Mouse (Mus musculus): ENCODE measurements at regions not wholly inside any gene's neighbourhood (a gene's known extent, or its start where the extent isn't known, plus 50 kb on each side); places are given as distances from the start of the nearest gene placed in this dataset.

DNA sequence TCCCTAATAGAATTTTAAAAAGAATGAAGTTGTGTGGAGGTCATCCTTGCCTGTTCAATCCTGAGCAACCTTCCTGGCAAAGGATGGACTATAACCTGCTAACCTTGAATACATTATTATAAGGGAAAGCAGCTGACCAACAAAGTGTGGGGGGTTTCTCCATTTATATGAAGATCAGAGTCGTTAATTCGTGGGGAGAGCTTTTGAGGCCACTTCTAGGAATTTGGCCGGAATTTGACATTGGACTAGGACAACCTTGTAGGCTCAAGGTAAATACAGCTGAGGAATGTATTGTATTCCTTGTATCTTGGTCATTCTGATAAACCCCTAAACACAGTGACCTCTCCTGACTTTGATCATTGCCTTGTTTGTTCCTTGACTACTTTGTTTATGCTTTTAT, 56.9 kb downstream of the Klf4 start:
- in situ Hi-C loops (cut with MboI, MseI) = no loop called here

DNA sequence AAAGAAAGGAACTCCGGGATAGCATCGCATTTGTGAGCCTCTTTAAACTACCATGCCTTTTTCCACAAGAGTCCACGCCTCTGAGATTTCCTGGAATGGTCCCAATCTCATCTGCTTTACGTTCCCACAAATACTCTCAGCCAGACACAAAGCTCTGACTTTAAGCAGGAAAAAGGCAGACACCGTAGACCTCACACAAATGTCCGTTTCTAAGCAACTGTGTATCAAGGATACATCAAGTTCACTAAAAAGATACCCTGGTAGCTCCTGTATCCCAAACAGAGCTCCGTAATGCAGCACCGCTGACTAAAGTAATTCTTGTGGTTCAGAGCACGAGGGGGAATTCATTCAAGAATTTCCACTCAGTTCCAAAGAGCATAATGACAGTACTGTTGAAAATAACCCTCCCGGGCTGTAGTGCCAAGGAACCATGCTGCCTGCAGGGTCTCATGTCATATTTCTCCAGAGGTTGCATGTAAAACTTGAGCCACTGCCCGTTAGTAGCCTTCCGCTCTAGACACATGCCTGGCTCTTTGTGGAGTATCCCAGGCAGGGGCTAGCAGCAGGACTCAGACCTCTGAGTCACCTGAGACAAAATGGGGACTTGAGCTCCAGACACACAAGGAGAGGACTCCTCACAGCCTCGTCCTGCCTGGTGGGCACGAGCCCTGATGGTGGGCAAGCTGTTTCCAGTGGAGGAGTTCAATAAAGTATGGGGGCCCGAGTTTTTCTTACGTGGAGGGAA, 58.0 kb downstream of the Klf4 start:
- in situ Hi-C loops (cut with MboI, MseI) = loop anchor here (25.0 kb wide), 1 partner anchor 537 kb away; the partner anchor contains the start of gene Zfp462

DNA sequence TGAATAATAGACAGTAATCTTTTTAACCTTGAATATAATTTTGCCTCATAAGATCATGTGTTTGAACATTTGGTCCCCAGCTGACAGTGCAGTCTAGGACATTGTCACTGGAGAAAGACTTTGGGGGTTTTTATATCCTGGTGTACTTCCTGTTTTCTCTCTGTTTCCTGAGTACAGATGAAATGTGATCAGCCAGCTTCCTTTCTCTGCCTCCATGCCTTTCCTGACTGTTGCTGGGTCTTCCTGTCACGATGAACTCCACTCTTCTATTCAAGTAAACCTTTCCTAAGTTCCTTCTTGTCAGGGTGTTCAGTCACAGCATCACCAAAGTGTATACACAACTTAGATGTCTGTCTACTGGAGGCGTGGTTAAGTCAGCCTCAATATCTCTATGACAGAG, 59.6 kb downstream of the Klf4 start:
- in situ Hi-C loops (cut with MboI, MseI) = loop anchor here (25.0 kb wide), 1 partner anchor 535 kb away; the partner anchor contains the start of gene Zfp462

DNA sequence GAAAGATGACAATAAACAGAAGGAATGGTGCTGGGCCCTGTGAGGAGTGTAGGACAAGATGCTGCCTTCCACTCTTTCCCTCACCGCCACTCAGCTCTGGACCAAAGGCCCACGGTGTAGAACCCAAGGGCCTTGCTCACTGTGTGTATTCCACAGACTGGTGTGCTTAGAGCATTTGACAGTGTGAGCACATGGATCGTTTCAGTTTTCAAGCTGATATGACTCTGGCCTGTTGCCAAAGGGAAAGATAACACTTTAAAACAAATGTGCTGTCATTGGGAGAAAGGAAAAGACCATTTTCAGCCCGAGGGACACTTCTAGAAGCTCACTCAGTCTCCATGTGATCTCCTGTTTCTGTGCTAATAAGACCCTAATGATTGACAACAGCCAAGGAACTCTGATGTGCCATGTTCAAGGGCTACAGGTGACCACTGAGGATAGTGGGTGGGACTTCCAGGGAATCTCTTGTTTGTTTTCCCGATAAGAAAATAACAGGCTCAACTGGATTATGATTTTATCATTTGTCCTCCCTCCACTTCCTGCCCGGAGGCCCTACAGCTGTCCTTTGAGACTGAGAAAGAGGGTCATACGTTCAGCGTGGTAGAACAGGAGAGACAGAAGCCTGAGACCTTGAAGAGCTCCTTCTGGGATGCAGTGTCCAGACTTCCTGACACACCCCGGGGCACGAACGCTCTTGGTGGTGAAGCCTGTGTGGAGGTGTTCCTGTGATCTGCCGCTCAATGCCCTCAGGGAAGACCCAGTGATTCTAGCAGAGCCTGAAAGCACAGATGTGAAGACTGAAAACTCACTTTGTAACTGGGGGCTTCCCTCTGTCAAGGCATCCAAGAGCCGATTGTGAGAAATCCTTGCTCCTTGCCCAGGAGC, 61.2 kb downstream of the Klf4 start:
- in situ Hi-C loops (cut with MboI, MseI) = loop anchor here (25.0 kb wide), 1 partner anchor 534 kb away; the partner anchor contains the start of gene Zfp462

DNA sequence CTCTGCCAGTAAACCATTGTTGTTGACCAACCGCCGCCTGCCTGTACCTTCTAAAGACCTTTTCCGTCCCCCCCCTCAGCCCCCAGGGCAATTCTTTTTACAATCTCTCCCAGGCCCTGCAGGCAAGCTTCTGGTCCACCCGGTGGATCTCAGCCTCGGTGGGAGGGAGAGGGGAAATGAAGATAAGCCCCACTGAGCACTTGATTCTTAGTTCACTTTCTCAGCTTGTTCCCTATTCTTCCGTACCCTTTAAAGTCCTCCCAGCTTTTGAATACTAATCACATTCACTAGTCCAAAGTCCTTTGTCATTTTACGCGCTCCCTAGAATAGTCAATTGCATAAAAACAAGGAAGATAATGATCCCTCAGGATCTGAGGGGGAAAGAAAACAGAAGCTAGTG, 68.1 kb downstream of the Klf4 start:
- in situ Hi-C loops (cut with MboI, MseI) = loop anchor here (25.0 kb wide), 1 partner anchor 527 kb away; the partner anchor contains the start of gene Zfp462

DNA sequence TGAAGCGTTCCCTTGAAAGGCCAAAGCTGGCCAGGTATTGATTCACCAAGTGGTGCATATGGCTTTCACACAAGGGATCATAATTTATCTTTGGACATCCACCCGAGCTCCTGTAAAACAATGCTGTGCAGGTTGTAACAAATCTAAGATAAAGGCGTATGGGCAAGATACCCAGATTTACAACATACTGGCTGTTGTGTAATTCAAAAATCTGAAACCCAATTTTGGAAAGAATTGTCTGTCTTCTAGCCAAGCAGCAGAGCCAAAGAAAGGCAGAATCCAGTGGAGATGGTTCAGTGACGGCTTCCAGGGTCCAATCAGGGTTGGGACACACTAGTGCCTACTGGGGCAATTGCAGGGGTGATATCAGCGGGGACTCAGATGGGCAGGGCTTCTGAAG, 70.3 kb downstream of the Klf4 start:
- in situ Hi-C loops (cut with MboI, MseI) = loop anchor here (25.0 kb wide), 1 partner anchor 525 kb away; the partner anchor contains the start of gene Zfp462

DNA sequence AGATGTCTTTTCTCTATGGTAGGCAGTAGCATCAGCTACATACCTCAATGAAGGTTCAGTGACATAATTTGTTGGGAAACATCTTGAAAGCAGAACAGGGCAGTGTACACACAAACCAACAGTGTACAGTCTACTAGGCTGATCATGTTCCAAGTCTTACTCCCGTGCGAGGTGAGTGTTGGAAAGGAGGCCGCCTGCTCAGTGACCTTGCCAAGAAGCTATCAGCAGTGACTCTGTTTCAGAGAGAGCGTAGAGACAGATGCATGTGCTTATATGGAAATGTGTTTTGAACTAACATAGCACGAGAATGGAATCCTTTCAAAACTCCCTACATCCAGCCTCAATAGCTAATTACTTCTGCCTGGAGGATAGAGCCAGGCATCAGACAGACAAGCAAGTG, 78.4 kb downstream of the Klf4 start:
- in situ Hi-C loops (cut with MboI, MseI) = loop anchor here (5.0 to 25.0 kb wide), 2 partner anchors 47 to 517 kb away; partner anchors contain the start of gene Zfp462

DNA sequence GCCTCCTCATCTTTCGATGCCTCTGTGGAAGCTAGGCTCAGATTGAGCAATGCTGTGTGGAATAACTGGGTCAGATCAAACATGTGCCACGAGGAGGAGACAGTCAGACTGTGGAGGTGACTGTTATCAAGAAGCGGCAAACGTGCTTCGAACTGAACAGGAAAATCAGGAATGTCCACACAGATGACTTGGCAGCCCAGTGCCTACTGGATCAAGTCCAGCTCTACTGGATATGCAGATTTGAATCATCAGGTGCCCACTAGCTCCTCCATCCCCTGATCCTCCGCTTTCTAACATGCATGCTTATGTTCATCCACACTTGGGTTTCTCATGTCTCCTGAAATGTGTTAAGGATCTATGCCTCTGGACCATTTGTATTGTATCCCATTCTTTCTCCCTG, 79.7 kb downstream of the Klf4 start:
- in situ Hi-C loops (cut with MboI, MseI) = loop anchor here (5.0 to 25.0 kb wide), 2 partner anchors 45 to 515 kb away; partner anchors contain the start of gene Zfp462

DNA sequence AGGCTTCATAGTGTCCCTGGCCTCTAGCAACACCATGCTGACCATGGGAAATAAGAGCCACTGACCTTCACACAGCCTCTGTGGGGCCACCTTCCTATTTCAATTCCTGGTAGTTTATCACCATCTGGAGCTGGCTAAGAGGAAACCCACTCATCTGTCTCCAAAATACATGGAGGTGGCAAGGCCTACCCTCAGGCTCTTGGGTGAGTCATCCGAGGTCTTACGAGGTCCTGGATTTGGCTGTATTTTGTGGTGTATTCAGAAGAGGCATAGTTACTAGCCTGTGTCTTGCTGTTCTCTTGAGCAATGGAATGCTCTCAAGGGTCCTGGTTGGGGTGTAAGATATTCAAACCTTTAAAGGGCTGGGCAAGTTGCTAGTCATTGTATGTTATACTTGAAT, 80.6 kb downstream of the Klf4 start:
- in situ Hi-C loops (cut with MboI, MseI) = loop anchor here (5.0 to 25.0 kb wide), 2 partner anchors 44 to 514 kb away; partner anchors contain the start of gene Zfp462

DNA sequence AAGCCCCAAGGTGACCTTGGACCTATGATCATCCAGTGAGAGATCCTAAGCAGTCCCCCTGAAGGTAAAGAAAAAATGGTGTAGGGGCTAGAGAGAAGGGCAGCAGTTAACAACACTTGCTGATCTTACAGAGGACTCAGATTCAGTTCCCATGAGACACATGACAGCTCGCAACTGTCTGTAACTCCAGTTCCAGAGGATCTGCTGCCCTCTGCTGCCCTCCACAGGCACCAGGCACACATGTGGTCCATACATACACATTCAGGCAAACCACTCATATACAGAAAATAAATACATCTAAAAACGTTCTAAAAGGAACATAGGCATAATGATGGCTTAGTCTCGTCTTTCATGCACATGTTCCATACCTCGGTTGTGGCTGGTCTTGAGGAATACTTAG, 81.2 kb downstream of the Klf4 start:
- in situ Hi-C loops (cut with MboI, MseI) = loop anchor here (5.0 to 25.0 kb wide), 2 partner anchors 44 to 514 kb away; partner anchors contain the start of gene Zfp462

DNA sequence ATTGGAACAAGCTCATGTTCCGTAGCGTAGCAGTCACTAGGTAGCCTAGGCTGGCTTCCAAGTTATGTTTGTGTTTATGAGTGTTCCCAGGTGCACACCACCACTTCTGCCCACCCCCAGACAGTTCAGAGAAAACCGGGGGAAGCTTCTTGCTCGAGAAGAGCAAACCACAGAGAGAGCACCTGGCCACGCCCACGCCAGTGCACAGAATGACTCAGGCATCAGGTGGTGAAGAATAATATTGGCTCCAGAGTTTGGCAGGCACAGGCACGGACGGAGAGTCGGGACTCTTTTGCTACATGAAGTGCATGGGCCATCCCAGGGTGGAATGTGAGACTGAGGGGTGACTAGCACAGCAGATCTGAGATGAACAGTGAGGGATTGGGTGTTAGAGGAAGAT, 88.8 kb downstream of the Klf4 start:
- in situ Hi-C loops (cut with MboI, MseI) = no loop called here

DNA sequence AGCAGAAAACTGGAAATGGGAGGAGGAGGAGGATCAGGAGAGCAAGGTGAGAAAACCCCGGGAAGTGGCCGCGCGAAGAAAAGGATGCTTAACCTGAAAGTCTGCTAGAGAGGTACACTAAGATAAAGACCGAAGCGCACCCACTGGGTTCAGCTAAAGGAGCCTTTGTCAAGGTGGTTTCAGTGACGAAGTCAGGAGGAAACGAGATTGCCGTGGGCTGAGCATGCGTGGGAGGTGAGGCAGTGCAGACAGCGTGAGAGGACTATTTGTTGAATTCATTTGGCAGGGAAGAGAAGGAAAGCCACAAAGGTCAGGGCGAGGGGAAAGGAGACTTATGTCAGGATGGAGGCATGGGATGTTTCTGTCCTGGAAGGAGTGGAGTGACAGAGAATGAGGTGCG, 90.2 kb downstream of the Klf4 start:
- in situ Hi-C loops (cut with MboI, MseI) = no loop called here

Measured in T-helper 2 cell (primary cell).